Mouse (Mus musculus) lung, postnatal 0 days (tissue): ENCODE measurements around the gene Kcnk12. TPM values are rescaled to one million over a fixed set of nuclear protein-coding genes. Genes with fewer than 3 reads are reported as not detected.

Source experiments
- ATAC-seq: fragments of 200-750 bp; cut with Nextera tagmentation; 2 replicates; pipeline ENCODE4 v1.8.0; 2017; ENCODE audit warnings: moderate library complexity
- DNase-seq: peaks from one replicate; pipeline ENCODE4 v3.0.0-alpha.2; 2016; ENCODE audit warnings: low spot score
- H3K27ac ChIP-seq: fragments of 300-500 bp; sonication (generic); 2 replicates; pipeline ENCODE4 v1.5.1; 2014; ENCODE audit warnings: antibody characterized with exemption, mild to moderate bottlenecking, low read length, mixed read lengths
- H3K27me3 ChIP-seq: fragments of 300-500 bp; sonication (generic); replicated peaks from 2 replicates; pipeline ENCODE4 v1.6.1; 2014; ENCODE audit warnings: low read length, mixed read lengths; ENCODE audit not compliant: insufficient read depth
- H3K36me3 ChIP-seq: fragments of 300-500 bp; sonication (generic); 2 replicates; pipeline ENCODE4 v1.6.1; 2014; ENCODE audit warnings: low read length, mixed read lengths; ENCODE audit not compliant: insufficient read depth
- H3K4me1 ChIP-seq: fragments of 300-500 bp; sonication (generic); 2 replicates; pipeline ENCODE4 v1.6.1; 2014; ENCODE audit warnings: antibody characterized with exemption, low read depth, low read length, mixed read lengths; ENCODE audit not compliant: insufficient read depth
- H3K4me2 ChIP-seq: fragments of 300-500 bp; sonication (generic); replicated peaks from 2 replicates; pipeline ENCODE4 v1.6.1; 2014; ENCODE audit warnings: low read depth, mild to moderate bottlenecking, low read length, moderate library complexity, mixed read lengths
- H3K4me3 ChIP-seq: fragments of 300-500 bp; sonication (generic); 2 replicates; pipeline ENCODE4 v1.5.1; 2014; ENCODE audit warnings: low read depth, low read length
- H3K9ac ChIP-seq: fragments of 300-500 bp; sonication (generic); replicated peaks from 2 replicates; pipeline ENCODE4 v1.6.1; 2014; ENCODE audit warnings: low read depth, mild to moderate bottlenecking
- H3K9me3 ChIP-seq: fragments of 300-500 bp; sonication (generic); 2 replicates; pipeline ENCODE4 v1.6.1; 2016; ENCODE audit warnings: low read length, mixed read lengths
- CTCF ChIP-seq: IDR thresholded peaks from 2 replicates; pipeline ENCODE4 v1.5.1; 2016; ENCODE audit warnings: antibody characterized with exemption, mild to moderate bottlenecking
- EP300 ChIP-seq: IDR thresholded peaks from 2 replicates; pipeline ENCODE4 v1.6.1; 2016; ENCODE audit warnings: antibody characterized with exemption, mild to moderate bottlenecking, control low read depth
- WGBS: fragments of 180-500 bp; shearing (Covaris S2); extraction: QIAGEN DNeasy Blood & Tissue Kit; methylation state at CpG from one replicate; pipeline ENCODE4 v1.1.7; 2014; 5-methylcytosine and 5-hydroxymethylcytosine counted together
- polyA plus RNA-seq: library from polyadenylated mRNA; unstranded; fragments of >200 nt; fragmentation: Nextera tagmentation; extraction: Ambion mirVana; gene quantifications from 2 replicates; pipeline ENCODE4 v1.2.1, GENCODE M21; 2015

Kcnk12 gene
- polyA plus RNA-seq, 1 experiment from 2014 or later: 0.81 TPM

DNA sequence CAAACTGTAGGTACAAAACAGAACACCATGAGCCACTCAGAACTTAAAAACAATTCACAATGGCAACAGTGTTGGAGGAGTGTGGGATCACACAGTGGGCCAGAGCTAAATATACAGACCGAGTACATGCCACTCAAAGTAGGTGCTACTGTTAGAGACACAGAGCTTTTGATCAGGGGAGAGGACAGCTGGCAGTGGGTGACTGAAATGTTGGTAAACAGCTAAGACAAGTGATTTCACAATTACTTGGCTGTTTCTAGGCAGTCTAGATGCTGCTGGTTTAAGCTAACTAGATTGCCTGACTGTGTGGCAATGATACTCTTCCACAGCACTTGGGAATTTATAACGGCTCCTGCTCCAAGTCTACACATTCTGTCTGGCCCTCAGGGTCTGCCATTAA is 17.6 kb downstream of the Kcnk12 start:
- no peak overlapping the region for H3K9ac ChIP-seq
- 41% methylated on average over 2 of the region's 2 CpGs for WGBS
- H3K4me3 ChIP-seq: no peak overlapping the region
- H3K9me3 ChIP-seq: no peaks in the 10 kb centered on the region
- no peaks in the 10 kb centered on the region for H3K4me1 ChIP-seq
- H3K4me2 ChIP-seq: no peak overlapping the region
- DNase-seq (peak; percentile 43), ATAC-seq (peak; percentile 43; the same call in 1 of the 2 replicates)
- no peaks in the 10 kb centered on the region for H3K36me3 ChIP-seq
- TF ChIP-seq EP300: no peak
- TF ChIP-seq CTCF: no peak
- no peaks in the 10 kb centered on the region for H3K27me3 ChIP-seq
- H3K27ac ChIP-seq: no peak overlapping the region

GRCm38 (mm10) chr17:87774982-87775381 is 22.8 kb downstream of the Kcnk12 start:
- Histone ChIP-seq H3K9me3 (no peaks in the 10 kb centered on the region), H3K4me2 (no peak overlapping the region), H3K4me1 (no peaks in the 10 kb centered on the region), H3K36me3 (no peaks in the 10 kb centered on the region), H3K27me3 (no peaks in the 10 kb centered on the region), H3K4me3 (no peak overlapping the region), H3K27ac (no peak overlapping the region), H3K9ac (no peak overlapping the region)
- ATAC-seq (no peak), DNase-seq (no peak)
- 81% methylated on average over 8 of the region's 8 CpGs for WGBS
- no peak for TF ChIP-seq CTCF
- no peak for TF ChIP-seq EP300

- TF ChIP-seq CTCF (peak; percentile 42), EP300 (no peak)
These were observed 24.6 kb downstream of the Kcnk12 start for GRCm38 (mm10) chr17:87773175-87773574.

DNA sequence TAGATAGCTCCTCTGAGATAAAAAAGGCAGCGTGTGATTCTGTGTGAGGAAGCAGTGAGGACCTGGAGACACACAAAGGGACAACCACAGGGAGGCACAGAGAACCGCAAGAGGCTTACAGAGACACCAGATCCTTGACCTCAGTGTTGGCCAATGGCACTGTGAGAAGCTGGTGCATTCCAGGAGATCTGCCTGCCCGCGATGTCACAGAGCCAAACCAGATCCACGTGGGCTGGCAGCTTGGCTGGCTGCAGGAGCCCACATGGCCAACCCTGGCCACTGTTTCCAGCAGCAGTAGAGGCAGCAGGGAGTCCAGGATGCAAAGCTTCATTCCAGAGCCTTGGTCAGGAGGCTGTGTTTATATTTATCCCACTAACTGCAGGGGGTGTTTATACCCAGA is 27.0 kb downstream of the Kcnk12 start:
- Histone ChIP-seq H3K4me1 (no peaks in the 10 kb centered on the region), H3K9me3 (no peaks in the 10 kb centered on the region), H3K4me2 (no peak overlapping the region), H3K36me3 (no peaks in the 10 kb centered on the region), H3K27me3 (no peaks in the 10 kb centered on the region), H3K4me3 (no peak overlapping the region), H3K27ac (no peak overlapping the region), H3K9ac (no peak overlapping the region)
- no peak for ATAC-seq
- TF ChIP-seq EP300: no peak
- no peak for TF ChIP-seq CTCF
- DNase-seq: no peak
- 43% methylated on average over 5 of the region's 5 CpGs for WGBS

More at GRCm38 (mm10) chr17:87773175-87773574, 24.6 kb downstream of the Kcnk12 start:
- Histone ChIP-seq H3K27me3 (no peaks in the 10 kb centered on the region), H3K36me3 (no peaks in the 10 kb centered on the region), H3K4me1 (no peaks in the 10 kb centered on the region), H3K9ac (no peak overlapping the region), H3K9me3 (no peaks in the 10 kb centered on the region), H3K4me3 (no peak overlapping the region), H3K4me2 (no peak overlapping the region), H3K27ac (no peak overlapping the region)
- WGBS: 79% methylated on average over 3 of the region's 3 CpGs
- no peak for DNase-seq
- ATAC-seq: no peak

DNA sequence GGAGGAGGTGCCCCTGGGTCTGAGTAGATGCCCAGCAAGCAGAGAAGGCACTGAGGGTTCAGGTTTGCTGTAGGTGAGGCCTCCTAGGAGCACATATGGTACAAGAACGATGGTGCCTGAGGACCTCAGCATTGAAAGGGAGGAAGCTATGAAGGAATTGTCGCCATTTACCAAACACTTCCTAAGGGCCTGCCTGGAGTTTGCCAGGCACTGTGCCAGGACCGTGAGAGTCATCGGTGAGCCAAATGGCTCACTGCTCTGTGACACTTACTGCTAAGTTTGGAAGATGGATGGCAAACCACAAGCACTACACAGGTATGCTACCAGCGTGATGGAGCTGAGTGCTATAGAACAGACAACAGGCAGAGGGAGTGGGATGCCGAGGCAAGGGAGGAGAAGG is 30.9 kb downstream of the Kcnk12 start:
- DNase-seq (no peak), ATAC-seq (no peak)
- Histone ChIP-seq H3K27me3 (no peaks in the 10 kb centered on the region), H3K4me2 (no peak overlapping the region), H3K9me3 (no peaks in the 10 kb centered on the region), H3K4me1 (no peaks in the 10 kb centered on the region), H3K9ac (no peak overlapping the region), H3K4me3 (no peak overlapping the region), H3K36me3 (no peaks in the 10 kb centered on the region), H3K27ac (no peak overlapping the region)
- 65% methylated on average over 6 of the region's 6 CpGs for WGBS
- no peak for TF ChIP-seq CTCF
- TF ChIP-seq EP300: no peak

- H3K36me3 ChIP-seq: no peaks in the 10 kb centered on the region
- H3K4me1 ChIP-seq: no peaks in the 10 kb centered on the region
- no peak overlapping the region for H3K27ac ChIP-seq
- no peaks in the 10 kb centered on the region for H3K27me3 ChIP-seq
- no peak for DNase-seq
- no peak overlapping the region for H3K4me2 ChIP-seq
- no peak for ATAC-seq
- no peak overlapping the region for H3K9ac ChIP-seq
- H3K9me3 ChIP-seq: no peaks in the 10 kb centered on the region
- WGBS: 88% methylated on average over 11 of the region's 11 CpGs
- no peak overlapping the region for H3K4me3 ChIP-seq
- TF ChIP-seq CTCF: no peak
- no peak for TF ChIP-seq EP300
These were observed 32.8 kb downstream of the Kcnk12 start for GRCm38 (mm10) chr17:87765031-87765430.

DNA sequence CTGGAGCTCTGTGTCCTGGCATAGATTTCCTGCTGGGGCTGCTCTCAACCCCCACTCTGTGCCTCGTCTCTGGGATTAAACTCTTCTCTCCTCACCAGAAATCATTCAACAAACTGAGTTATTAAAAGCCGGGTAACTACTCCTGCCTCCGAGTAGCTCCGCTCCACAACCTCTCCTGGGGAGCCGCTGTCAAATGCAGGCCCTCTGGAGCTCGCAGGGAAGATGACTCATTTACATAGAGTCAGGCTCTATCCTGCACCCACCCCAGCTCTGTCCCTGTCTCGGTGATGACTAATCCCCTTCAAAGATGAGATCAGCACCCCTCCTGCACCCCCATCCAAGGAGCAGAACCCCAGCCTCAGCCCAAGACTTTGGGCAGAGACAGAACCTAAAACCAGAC is 34.6 kb downstream of the Kcnk12 start:
- Histone ChIP-seq H3K9ac (no peak overlapping the region), H3K27ac (no peak overlapping the region), H3K27me3 (no peaks in the 10 kb centered on the region), H3K9me3 (no peaks in the 10 kb centered on the region), H3K4me3 (no peak overlapping the region), H3K4me2 (no peak overlapping the region), H3K4me1 (no peaks in the 10 kb centered on the region), H3K36me3 (no peaks in the 10 kb centered on the region)
- DNase-seq (no peak), ATAC-seq (no peak)
- no peak for TF ChIP-seq CTCF
- no peak for TF ChIP-seq EP300
- 55% methylated on average over 7 of the region's 7 CpGs for WGBS
